10 mouse cellular contexts compared by ENCODE assay signal in genomic region chr2:32722046-32722445, GRCm38 (mm10). TPM values are rescaled to one million over a fixed set of nuclear protein-coding genes. Genes with fewer than 3 reads are reported as not detected.
DNase-seq lines count a peak whose midpoint lies in the region; ATAC-seq and TF ChIP-seq lines count a peak whose summit lies in the region.
"Had no signal": no experiment of that assay in that cellular context is flagged by ENCODE, and none has a peak within 500 bp of the region (broad histone marks: within the 10 kb centered on the region; RNA-seq: fewer than 3 reads in every experiment).

No protein-coding gene starts in this region.

- H3K4me1 ChIP-seq in limb, embryonic 13.5 days = peaks cover 25% of the 10 kb centered on the region
- peaks cover 20% of the 10 kb centered on the region for H3K4me1 ChIP-seq in limb, embryonic 10.5 days
- peaks cover 16% of the 10 kb centered on the region for H3K4me1 ChIP-seq in bone marrow, adult 2 months (ENCODE audit: control insufficient read depth, insufficient read depth, low read length)
- H3K4me1 ChIP-seq in hindbrain, postnatal 0 days (ENCODE audit: insufficient read depth, low read length) = peaks cover 1% of the 10 kb centered on the region; the same call in 1 of the 2 replicates

- no peaks in the 10 kb centered on the region for H3K9me3 ChIP-seq in limb, embryonic 13.5 days
- H3K9me3 ChIP-seq in limb, embryonic 10.5 days (replicated peaks) = no peaks in the 10 kb centered on the region
- H3K9me3 ChIP-seq in hindbrain, postnatal 0 days (ENCODE audit: low read length) = no peaks in the 10 kb centered on the region

- H3K4me2 ChIP-seq in limb, embryonic 13.5 days (replicated peaks) = peak overlapping the region; percentile 44
- no peak overlapping the region for H3K4me2 ChIP-seq in hindbrain, postnatal 0 days (ENCODE audit: low read depth, low read length)

- H3K4me3 ChIP-seq in limb, embryonic 13.5 days = no peak overlapping the region
- no peak overlapping the region for H3K4me3 ChIP-seq in limb, embryonic 10.5 days
- H3K4me3 ChIP-seq in bone marrow, adult 2 months (replicated peaks; ENCODE audit: control insufficient read depth, low read depth, low read length) = peak overlapping the region; percentile 68
- H3K4me3 ChIP-seq in hindbrain, postnatal 0 days (ENCODE audit: low read length) = no peak overlapping the region

- H3K27ac ChIP-seq in limb, embryonic 13.5 days = no peak overlapping the region
- H3K27ac ChIP-seq in limb, embryonic 10.5 days = no peak overlapping the region
- peak overlapping the region; percentile 81 for H3K27ac ChIP-seq in bone marrow, adult 2 months (ENCODE audit: control insufficient read depth, insufficient read depth, low read depth, low read length, poor library complexity)
- no peak overlapping the region for H3K27ac ChIP-seq in hindbrain, postnatal 0 days

- no peak for TF ChIP-seq POLR2A in bone marrow, adult 2 months (IDR thresholded peaks at IDR 0.05; ENCODE audit: borderline replicate concordance, control insufficient read depth, low read depth, low read length)

- ATAC-seq in limb, embryonic 13.5 days (ENCODE audit: low FRiP score, low read depth) = no peak
- peak; percentile 57 for ATAC-seq in inflammation-experienced regulatory T-cells, adult 6 months
- ATAC-seq in neutrophil, adult 5-6 weeks (ENCODE audit: extremely low read depth, insufficient number of reproducible peaks, low FRiP score, poor library complexity, severe bottlenecking) = peak; percentile 18
- no peak for ATAC-seq in hindbrain, postnatal 0 days
- ATAC-seq: midbrain, embryonic 16.5 days had no signal

- no peak for TF ChIP-seq CTCF in bone marrow, adult 2 months (IDR thresholded peaks at IDR 0.05; ENCODE audit: control insufficient read depth, insufficient read depth, low read length)
- no peak for TF ChIP-seq CTCF in hindbrain, postnatal 0 days (IDR thresholded peaks at IDR 0.05; ENCODE audit: low read depth)

- no peaks in the 10 kb centered on the region for H3K27me3 ChIP-seq in limb, embryonic 13.5 days
- H3K27me3 ChIP-seq in limb, embryonic 10.5 days (ENCODE audit: low read depth, poor library complexity, severe bottlenecking) = no peaks in the 10 kb centered on the region; the same call in 1 of the 2 replicates
- no peaks in the 10 kb centered on the region for H3K27me3 ChIP-seq in hindbrain, postnatal 0 days (ENCODE audit: insufficient read depth, low read length)

- no peaks in the 10 kb centered on the region for H3K36me3 ChIP-seq in limb, embryonic 13.5 days
- H3K36me3 ChIP-seq in limb, embryonic 10.5 days = no peaks in the 10 kb centered on the region
- H3K36me3 ChIP-seq in hindbrain, postnatal 0 days (ENCODE audit: insufficient read depth, low read length) = no peaks in the 10 kb centered on the region

- H3K9ac ChIP-seq in limb, embryonic 13.5 days = no peak overlapping the region; the same call in 1 of the 2 replicates
- H3K9ac ChIP-seq in hindbrain, postnatal 0 days (replicated peaks; ENCODE audit: low read length) = no peak overlapping the region

- 61% methylated on average over 6 of the region's 6 CpGs for WGBS in limb, embryonic 13.5 days
- WGBS in limb, embryonic 10.5 days = 59% methylated on average over 6 of the region's 6 CpGs
- WGBS in bone marrow, adult 2 months = 3% methylated on average over 6 of the region's 6 CpGs
- WGBS in hindbrain, postnatal 0 days = 61% methylated on average over 6 of the region's 6 CpGs

- DNase-seq in limb, embryonic 10.5 days (ENCODE audit: low spot score) = no peak
- no peak for DNase-seq in ovary, adult 18-20 months (ENCODE audit: low spot score)
- DNase-seq in urinary bladder, postnatal 4 days (ENCODE audit: low spot score in 2 of 2) = no peak
- DNase-seq in hindbrain, postnatal 0 days (ENCODE audit: low spot score) = no peak

RNA-seq across cellular contexts. Expression of gene Sh2d3c, which starts 1.2 kb away (rescaled TPM):
- 21.2 and 22.9 TPM in 2 replicates for polyA plus RNA-seq in limb, embryonic 13.5 days (2015; fragmentation: Nextera tagmentation; extraction: Ambion mirVana)
- 16.2 and 20.9 TPM in 2 replicates for polyA plus RNA-seq in limb, embryonic 10.5 days (2016; fragmentation: Nextera tagmentation; extraction: Ambion mirVana)
- 23.3 and 51.8 TPM in 2 replicates for polyA plus RNA-seq in bone marrow, adult 2 months (2011; ENCODE audit: insufficient read depth, insufficient read length, low replicate concordance, missing spikeins)
- 10 to 100 TPM; 56.2 to 83.0 (median 61.4) TPM for polyA plus RNA-seq in inflammation-experienced regulatory T-cells, adult 6 months (2017; shearing (Covaris generic))
- total RNA-seq in neutrophil, adult 5-6 weeks (2017) = 151 and 152 TPM in 2 replicates
- 43.8 and 56.9 TPM in 2 replicates for total RNA-seq in hindbrain, postnatal 0 days (2014; rRNA removed)
- polyA plus RNA-seq in hindbrain, postnatal 0 days (2015; fragmentation: Nextera tagmentation; extraction: Ambion mirVana) = 49.5 and 52.8 TPM in 2 replicates

RNA-seq across cellular contexts. Expression of gene Cdk9, which starts 9.2 kb away (rescaled TPM):
- 106 and 112 TPM in 2 replicates for polyA plus RNA-seq in limb, embryonic 13.5 days (2015; fragmentation: Nextera tagmentation; extraction: Ambion mirVana)
- polyA plus RNA-seq in limb, embryonic 10.5 days (2016; fragmentation: Nextera tagmentation; extraction: Ambion mirVana) = 156 and 160 TPM in 2 replicates
- polyA plus RNA-seq in bone marrow, adult 2 months (2011; ENCODE audit: insufficient read depth, insufficient read length, low replicate concordance, missing spikeins) = 105 and 154 TPM in 2 replicates
- 10 to 100 TPM; 21.2 to 31.2 (median 30.4) TPM for polyA plus RNA-seq in inflammation-experienced regulatory T-cells, adult 6 months (2017; shearing (Covaris generic))
- total RNA-seq in neutrophil, adult 5-6 weeks (2017) = 97.2 and 121 TPM in 2 replicates
- total RNA-seq in hindbrain, postnatal 0 days (2014; rRNA removed) = 108 and 116 TPM in 2 replicates
- polyA plus RNA-seq in hindbrain, postnatal 0 days (2015; fragmentation: Nextera tagmentation; extraction: Ambion mirVana) = 61.1 and 65.3 TPM in 2 replicates

RNA-seq across cellular contexts. Expression of gene Fpgs, which starts 18.1 kb away (rescaled TPM):
- polyA plus RNA-seq in limb, embryonic 13.5 days (2015; fragmentation: Nextera tagmentation; extraction: Ambion mirVana) = 34.3 and 35.4 TPM in 2 replicates
- polyA plus RNA-seq in limb, embryonic 10.5 days (2016; fragmentation: Nextera tagmentation; extraction: Ambion mirVana) = 31.6 and 35.4 TPM in 2 replicates
- 14.9 and 24.4 TPM in 2 replicates for polyA plus RNA-seq in bone marrow, adult 2 months (2011; ENCODE audit: insufficient read depth, insufficient read length, low replicate concordance, missing spikeins)
- 1 to 10 TPM; 3.2 to 7.2 (median 5.8) TPM for polyA plus RNA-seq in inflammation-experienced regulatory T-cells, adult 6 months (2017; shearing (Covaris generic))
- total RNA-seq in neutrophil, adult 5-6 weeks (2017) = 9.0 and 10.1 TPM in 2 replicates
- 23.1 and 32.6 TPM in 2 replicates for total RNA-seq in hindbrain, postnatal 0 days (2014; rRNA removed)
- 22.8 and 23.4 TPM in 2 replicates for polyA plus RNA-seq in hindbrain, postnatal 0 days (2015; fragmentation: Nextera tagmentation; extraction: Ambion mirVana)

RNA-seq across cellular contexts. Expression of gene 6330409D20Rik, which starts 18.8 kb away (rescaled TPM):
- 0.51 TPM in 1 of 2 replicates, not detected in the other for polyA plus RNA-seq in limb, embryonic 13.5 days (2015; fragmentation: Nextera tagmentation; extraction: Ambion mirVana)
- 0.14 TPM in 1 of 2 replicates, not detected in the other for polyA plus RNA-seq in limb, embryonic 10.5 days (2016; fragmentation: Nextera tagmentation; extraction: Ambion mirVana)
- polyA plus RNA-seq in bone marrow, adult 2 months (2011; ENCODE audit: insufficient read depth, insufficient read length, low replicate concordance, missing spikeins) = not detected in 2 replicates
- polyA plus RNA-seq in inflammation-experienced regulatory T-cells, adult 6 months (2017; shearing (Covaris generic)) = 1 to 10 TPM in 2 of 3 experiments, not detected in 1; 1.2 to 1.3 TPM
- not detected in 2 replicates for total RNA-seq in neutrophil, adult 5-6 weeks (2017)
- total RNA-seq in hindbrain, postnatal 0 days (2014; rRNA removed) = 1.7 and 3.2 TPM in 2 replicates
- polyA plus RNA-seq in hindbrain, postnatal 0 days (2015; fragmentation: Nextera tagmentation; extraction: Ambion mirVana) = 3.6 and 5.1 TPM in 2 replicates
- polyA plus RNA-seq: large intestine, adult 2 months had no signal

RNA-seq across cellular contexts. Expression of gene Tor2a, which starts 35.0 kb away (rescaled TPM):
- 72.7 and 74.5 TPM in 2 replicates for polyA plus RNA-seq in limb, embryonic 13.5 days (2015; fragmentation: Nextera tagmentation; extraction: Ambion mirVana)
- 52.9 and 61.1 TPM in 2 replicates for polyA plus RNA-seq in limb, embryonic 10.5 days (2016; fragmentation: Nextera tagmentation; extraction: Ambion mirVana)
- 9.2 and 13.6 TPM in 2 replicates for polyA plus RNA-seq in bone marrow, adult 2 months (2011; ENCODE audit: insufficient read depth, insufficient read length, low replicate concordance, missing spikeins)
- polyA plus RNA-seq in inflammation-experienced regulatory T-cells, adult 6 months (2017; shearing (Covaris generic)) = 10 to 100 TPM; 56.4 to 69.0 (median 67.4) TPM
- total RNA-seq in neutrophil, adult 5-6 weeks (2017) = 28.0 and 31.1 TPM in 2 replicates
- total RNA-seq in hindbrain, postnatal 0 days (2014; rRNA removed) = 75.1 and 81.1 TPM in 2 replicates
- polyA plus RNA-seq in hindbrain, postnatal 0 days (2015; fragmentation: Nextera tagmentation; extraction: Ambion mirVana) = 48.2 and 49.1 TPM in 2 replicates

Comparison
In these comparisons a context has a peak if more than half of its experiments do, and no peak if none do; other contexts are left out.
1. ATAC-seq: peak in inflammation-experienced regulatory T-cells, adult 6 months (single experiment) and neutrophil, adult 5-6 weeks (single experiment); none in limb, embryonic 13.5 days (single experiment) and hindbrain, postnatal 0 days (single experiment).